Mouse (Mus musculus) fat pad, adult 2 months (tissue): Measurements from ENCODE around the gene Rgs12.

Experiments used
- DNase-seq: peaks from one replicate; pipeline ENCODE4 v3.0.0-alpha.2; 2011; ENCODE audit warnings: low read depth, low spot score; ENCODE audit errors: extremely low read depth

Rgs12 gene

GRCm38 (mm10) chr5:35070953-35071352, 121.7 kb downstream of the Rgs12 start:
- DNase-seq = no peak

- DNase-seq = no peak
Measured at GRCm38 (mm10) chr5:35071855-35072254, 122.6 kb downstream of the Rgs12 start.

- no peak for DNase-seq
Measured at GRCm38 (mm10) chr5:35073235-35073634, 124.0 kb downstream of the Rgs12 start.

GRCm38 (mm10) chr5:35073992-35074391, 124.7 kb downstream of the Rgs12 start:
- DNase-seq = no peak

- DNase-seq = no peak
Measured at GRCm38 (mm10) chr5:35076369-35076768, 127.1 kb downstream of the Rgs12 start.

DNA sequence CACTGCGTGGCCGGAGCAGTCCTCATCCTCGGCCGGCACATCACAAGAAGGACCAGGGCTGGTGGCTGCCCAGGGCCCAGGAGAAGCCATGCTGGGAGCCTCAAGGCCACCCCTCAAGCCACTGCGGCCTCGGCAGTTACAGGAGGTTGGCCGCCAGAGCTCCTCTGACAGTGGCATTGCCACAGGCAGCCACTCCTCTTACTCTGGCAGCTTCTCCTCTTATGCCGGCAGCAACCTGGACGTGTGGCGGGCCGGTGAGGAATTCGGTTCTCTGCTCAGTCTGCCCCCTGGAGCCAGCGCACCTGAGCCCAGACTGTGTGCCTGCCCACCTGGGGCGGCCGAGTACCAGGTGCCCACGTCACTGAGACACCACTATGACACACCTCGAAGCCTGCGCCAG, 129.9 kb downstream of the Rgs12 start:
- no peak for DNase-seq

DNA sequence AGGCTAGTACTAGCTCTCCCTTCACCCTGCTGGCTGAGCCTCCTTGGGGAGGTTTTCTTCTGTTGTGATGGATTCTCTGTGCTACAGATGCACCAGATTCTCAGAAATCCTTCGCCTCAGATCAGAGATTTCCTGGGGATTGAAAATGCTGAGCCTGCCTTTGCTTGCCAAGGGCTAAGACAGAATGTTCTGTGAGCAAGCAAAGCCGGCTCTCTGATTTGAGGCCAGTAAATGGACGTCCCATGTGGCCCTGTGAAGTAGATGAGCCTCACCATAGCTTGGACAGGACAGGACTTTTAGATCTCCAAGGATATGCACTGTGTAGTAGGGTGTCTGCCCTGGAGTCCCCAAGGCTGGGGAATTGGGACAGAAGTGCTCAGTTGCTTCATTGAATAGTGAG, 135.7 kb downstream of the Rgs12 start:
- no peak for DNase-seq

- no peak for DNase-seq
Measured at GRCm38 (mm10) chr5:35088785-35089613, 139.8 kb downstream of the Rgs12 start.
